Mouse (Mus musculus): ENCODE results near the gene Zfp455. TPM values are rescaled to one million over a fixed set of nuclear protein-coding genes. Genes with fewer than 3 reads are reported as not detected.

Zfp455 gene
- 0.09 and 0.17 TPM in 2 replicates for polyA plus RNA-seq (2012)

DNA sequence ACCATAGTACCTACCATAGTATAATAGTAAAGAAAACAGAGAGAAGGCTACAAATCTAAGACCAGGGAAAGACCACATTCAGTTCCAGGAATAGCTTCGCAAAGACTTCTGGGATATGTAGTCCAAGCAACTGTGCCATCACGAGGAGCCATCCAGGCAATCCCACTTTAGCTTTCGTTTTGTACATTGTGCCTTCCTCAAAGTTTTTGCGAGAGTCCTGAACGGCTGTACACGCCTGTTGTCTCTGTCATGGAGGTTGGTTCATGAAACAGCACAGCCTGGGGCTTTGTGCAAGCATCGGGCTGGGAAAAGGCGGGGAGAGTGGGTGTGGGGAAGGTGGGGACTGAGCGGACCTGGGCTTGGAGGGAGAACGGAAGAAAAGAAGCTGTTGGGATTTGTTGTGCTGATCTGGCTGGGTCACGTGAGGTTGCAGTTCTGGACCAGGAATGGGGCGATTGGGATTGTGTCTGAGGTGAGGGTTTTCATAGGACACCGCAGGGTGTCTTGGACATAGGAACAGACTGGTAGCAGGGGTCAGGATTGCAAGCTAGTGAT is at the start of gene Zfp455:
Gene Zfp455 (plus strand): TSS at position 167 of the 555 bp plus-strand sequence.

DNA sequence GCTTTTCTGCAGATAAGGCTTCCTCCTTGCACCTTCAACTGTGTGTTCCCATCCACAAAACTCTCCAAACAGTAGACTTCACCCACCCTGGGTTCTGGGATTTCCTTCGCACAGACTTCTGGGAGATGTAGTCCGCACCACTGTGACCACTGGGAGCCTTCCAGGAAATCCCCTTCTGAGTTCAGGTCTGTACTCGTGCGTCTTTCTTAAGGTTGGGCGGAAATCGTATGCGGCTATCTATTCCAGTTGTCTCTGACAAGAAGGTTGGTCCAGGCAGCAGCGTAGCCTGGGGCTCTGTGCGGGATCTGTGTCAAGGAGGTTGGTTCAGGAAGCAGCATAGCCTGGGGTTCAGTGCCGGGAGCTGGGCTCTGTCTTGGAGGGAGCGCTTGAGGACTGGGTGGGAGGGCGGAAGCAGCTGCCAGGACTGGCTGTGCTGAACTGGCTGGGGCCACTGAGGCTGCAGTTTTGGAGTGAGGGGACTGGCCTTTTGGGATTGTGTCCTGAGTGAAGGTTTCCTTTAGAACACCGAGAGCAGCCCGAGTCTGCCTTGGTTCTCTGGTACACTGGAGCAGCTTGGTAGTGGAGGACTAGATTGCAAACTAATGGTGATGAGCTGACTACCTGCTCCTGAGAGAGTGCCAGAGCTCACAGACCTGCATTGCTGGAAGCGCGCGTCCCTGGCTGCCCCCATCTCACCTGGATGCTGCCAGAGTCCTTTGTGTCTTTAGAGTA is 21.1 kb upstream of the Zfp455 start, which contains the start of gene Rsl1:
Gene Rsl1 (plus strand): TSS at position 192 of the 732 bp plus-strand sequence.

Other genes with a start within 250 kb of the Zfp455 start
- gene Zfp712, start 133.3 kb upstream of the Zfp455 start, polyA plus RNA-seq (2012): 0.01 and 0.12 TPM in 2 replicates
- 0.04 and 0.05 TPM in 2 replicates for gene Zfp708, start 96.5 kb upstream of the Zfp455 start, polyA plus RNA-seq (2012)
- 0.23 and 1.2 TPM in 2 replicates for gene Gm28557, start 85.9 kb upstream of the Zfp455 start, polyA plus RNA-seq (2012)
- gene Rslcan18, start 78.2 kb upstream of the Zfp455 start, polyA plus RNA-seq (2012): not detected in 2 replicates
- gene Zfp759, start 72.8 kb upstream of the Zfp455 start, polyA plus RNA-seq (2012): 0.02 and 0.29 TPM in 2 replicates
- 0.29 and 0.34 TPM in 2 replicates for gene Rsl1, start 21.3 kb upstream of the Zfp455 start, polyA plus RNA-seq (2012)
- 0.24 and 0.44 TPM in 2 replicates for gene Zfp458, start 84.0 kb downstream of the Zfp455 start, polyA plus RNA-seq (2012)
- 0.27 TPM in 1 of 2 replicates, not detected in the other for gene Zfp457, start 112.0 kb downstream of the Zfp455 start, polyA plus RNA-seq (2012)
- 0.06 and 0.29 TPM in 2 replicates for gene Zfp595, start 138.1 kb downstream of the Zfp455 start, polyA plus RNA-seq (2012)
- gene Gm28044, start 166.0 kb downstream of the Zfp455 start, polyA plus RNA-seq (2012): not detected in 2 replicates
- gene Zfp953, start 166.1 kb downstream of the Zfp455 start, polyA plus RNA-seq (2012): 0.08 and 0.16 TPM in 2 replicates
- 0.23 TPM in 1 of 2 replicates, not detected in the other for gene Gm28041, start 181.2 kb downstream of the Zfp455 start, polyA plus RNA-seq (2012)
- 0.03 and 0.10 TPM in 2 replicates for gene Zfp456, start 181.3 kb downstream of the Zfp455 start, polyA plus RNA-seq (2012)
- gene Zfp429, start 205.3 kb downstream of the Zfp455 start, polyA plus RNA-seq (2012): 0.34 and 0.63 TPM in 2 replicates
- not detected in 2 replicates for gene Zfp459, start 226.9 kb downstream of the Zfp455 start, polyA plus RNA-seq (2012)